Mouse (Mus musculus): ENCODE measurements around the gene Olfr959.

DNA sequence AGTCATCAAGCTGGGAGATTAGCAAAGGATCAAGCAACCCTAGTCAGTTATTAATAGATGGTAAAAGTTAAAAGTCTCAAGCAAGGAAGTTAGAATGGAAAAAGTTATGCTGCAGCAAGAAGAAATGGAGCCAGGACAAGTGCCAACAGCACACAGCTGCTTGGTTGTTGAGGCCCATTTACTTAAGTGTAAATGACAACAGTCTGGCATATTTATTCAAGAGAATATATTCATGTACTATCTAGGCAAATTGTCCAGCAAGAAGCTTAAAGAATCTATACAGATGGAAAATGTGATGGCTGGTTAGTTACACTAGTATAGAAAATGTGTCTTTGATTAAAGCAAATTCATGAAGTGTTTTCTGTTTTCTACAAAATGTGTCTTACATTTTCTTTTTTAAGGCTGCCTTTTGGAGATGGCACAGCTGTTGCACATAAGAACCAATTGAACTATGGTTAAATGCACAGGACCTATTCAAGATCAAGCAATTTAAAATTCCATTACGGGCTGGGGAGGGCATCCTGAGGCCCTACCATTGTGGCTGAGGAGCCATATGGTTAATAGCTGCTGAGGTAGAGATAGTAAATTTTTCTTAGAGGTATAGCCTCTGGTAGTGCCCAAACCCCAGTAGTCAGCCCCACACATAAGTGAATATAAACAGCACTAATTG, 51.6 kb downstream of the Olfr959 start:
- TF ChIP-seq POLR2A (IDR thresholded peaks at IDR 0.05; ENCODE audit: borderline replicate concordance, control insufficient read depth, low read depth, low read length) (no peak), CTCF (IDR thresholded peaks at IDR 0.05; ENCODE audit: control insufficient read depth, insufficient read depth, low read length) (no peak)

Data from bone marrow, adult 2 months (tissue).